Mouse (Mus musculus) erythroblast, embryonic 14.5 days (primary cell): ENCODE measurements around the gene Rpia. TPM values are rescaled to one million over a fixed set of nuclear protein-coding genes. Genes with fewer than 3 reads are reported as not detected.

Experiments used
- H3K27me3 ChIP-seq: 2 replicates; pipeline ENCODE4 v1.6.1; 2012; ENCODE audit warnings: inconsistent platforms; ENCODE audit not compliant: control insufficient read depth
- H3K36me3 ChIP-seq: 2 replicates; pipeline ENCODE4 v1.6.1; 2012; ENCODE audit warnings: mild to moderate bottlenecking, inconsistent platforms; ENCODE audit not compliant: control insufficient read depth
- H3K4me1 ChIP-seq: 2 replicates; pipeline ENCODE4 v1.6.1; 2012; ENCODE audit warnings: inconsistent platforms; ENCODE audit not compliant: control insufficient read depth
- H3K4me3 ChIP-seq: replicated peaks from 2 replicates; pipeline ENCODE3; 2012; ENCODE audit warnings: moderate library complexity, mild to moderate bottlenecking, inconsistent platforms
- H3K9me3 ChIP-seq: 2 replicates; pipeline ENCODE4 v1.6.1; 2012; ENCODE audit warnings: low read length, inconsistent platforms, mixed read lengths; ENCODE audit not compliant: control insufficient read depth
- GATA1 ChIP-seq: IDR thresholded peaks from 2 replicates; pipeline ENCODE4 v1.6.1; 2012; ENCODE audit warnings: low read length, inconsistent platforms, mixed read lengths
- TAL1 ChIP-seq: IDR thresholded peaks from 3 replicates; pipeline ENCODE4 v1.6.1; 2012; ENCODE audit warnings: low read length, inconsistent platforms, mixed read lengths
- polyA plus RNA-seq: library from polyadenylated mRNA; stranded (reverse); fragments of >175 nt; gene quantifications from 2 replicates; pipeline ENCODE4 v1.2.3, GENCODE M21; 2012

The Rpia gene
- polyA plus RNA-seq, 1 experiment: 1.7 TPM

DNA sequence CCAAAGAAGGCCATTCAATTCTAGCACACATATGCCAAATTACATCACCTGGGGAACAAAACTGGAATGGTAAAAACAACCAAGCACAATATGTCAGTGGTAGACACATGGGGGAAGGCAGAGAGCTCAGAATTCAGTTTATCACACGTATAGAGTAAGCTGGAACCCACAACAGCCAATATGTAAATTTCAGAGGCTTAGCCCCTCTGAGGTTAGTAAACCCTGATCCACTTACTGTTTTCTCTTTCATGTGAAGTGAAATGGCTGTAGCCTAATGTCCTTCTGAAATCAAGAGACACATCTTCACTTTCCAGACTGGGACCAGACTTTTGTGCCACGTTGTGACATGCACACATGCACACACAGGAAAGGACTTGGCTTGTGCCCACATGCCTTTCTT lies 73.3 kb downstream of the Rpia start:
- Histone ChIP-seq H3K4me1 (peaks cover 27% of the 10 kb centered on the region), H3K27me3 (no peaks in the 10 kb centered on the region), H3K36me3 (no peaks in the 10 kb centered on the region), H3K4me3 (no peak overlapping the region), H3K9me3 (no peaks in the 10 kb centered on the region)
- TF ChIP-seq GATA1 (no peak), TAL1 (no peak)

DNA sequence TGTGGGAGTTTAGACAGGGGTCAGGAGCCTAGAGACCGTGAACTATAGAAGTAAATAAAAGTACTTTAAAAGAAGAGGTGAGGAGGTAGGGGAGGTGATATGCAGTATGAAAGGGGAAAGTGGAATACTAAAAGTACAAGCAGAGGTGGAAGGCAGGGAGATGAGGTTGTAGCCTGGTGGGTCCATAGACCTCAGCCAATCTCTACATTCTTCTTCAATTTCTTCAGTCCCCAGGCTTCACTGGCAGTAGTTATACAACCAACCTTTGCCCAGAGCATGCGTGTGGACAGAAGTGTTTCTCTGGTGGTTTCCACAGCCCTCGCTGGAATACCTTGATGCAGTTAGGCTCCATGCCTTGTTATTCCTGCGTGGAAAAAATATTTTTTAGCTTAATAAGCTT lies 73.9 kb downstream of the Rpia start:
- Histone ChIP-seq H3K27me3 (no peaks in the 10 kb centered on the region), H3K4me1 (peaks cover 28% of the 10 kb centered on the region), H3K9me3 (no peaks in the 10 kb centered on the region), H3K36me3 (no peaks in the 10 kb centered on the region), H3K4me3 (no peak overlapping the region)
- TF ChIP-seq TAL1 (no peak), GATA1 (no peak)

- Histone ChIP-seq H3K4me1 (peaks cover 28% of the 10 kb centered on the region), H3K4me3 (no peak overlapping the region), H3K36me3 (no peaks in the 10 kb centered on the region), H3K9me3 (no peaks in the 10 kb centered on the region), H3K27me3 (no peaks in the 10 kb centered on the region)
- TF ChIP-seq GATA1: no peak
- TF ChIP-seq TAL1: no peak
These were observed 75.2 kb downstream of the Rpia start for GRCm38 (mm10) chr6:70716701-70717393.

Other genes with a start within 250 kb of the Rpia start
- gene Eif2ak3, start 52.3 kb upstream of the Rpia start, polyA plus RNA-seq: 0.09 and 0.44 TPM in 2 replicates
- not detected in 2 replicates for gene Tex37, start 126.7 kb upstream of the Rpia start, polyA plus RNA-seq
- gene Foxi3, start 164.3 kb upstream of the Rpia start, polyA plus RNA-seq: not detected in 2 replicates